Mouse (Mus musculus) cerebellum, adult 11-12 months (tissue): ENCODE data around the gene Lrrc73.
A peak's percentile ranks its signal among the peaks of the same experiment; 100 is the strongest.

ENCODE experiments used
- DNase-seq: peaks from one replicate; pipeline ENCODE4 v3.0.0; 2022

Gene Lrrc73

GRCm38 (mm10) chr17:46253452-46254084, at the start of gene Lrrc73:
Gene Lrrc73 (plus strand): TSS chr17:46253531.
- DNase-seq: peak; percentile 89

- DNase-seq: no peak
These were observed 46.7 kb upstream of the Lrrc73 start for GRCm38 (mm10) chr17:46206676-46207075.

- no peak for DNase-seq
These were observed 42.8 kb upstream of the Lrrc73 start for GRCm38 (mm10) chr17:46210550-46210949.

- no peak for DNase-seq
These were observed 31.7 kb upstream of the Lrrc73 start for GRCm38 (mm10) chr17:46221601-46222000.

GRCm38 (mm10) chr17:46227576-46227975, 25.8 kb upstream of the Lrrc73 start:
- no peak for DNase-seq

GRCm38 (mm10) chr17:46236067-46236466, 17.3 kb upstream of the Lrrc73 start:
- DNase-seq: no peak

GRCm38 (mm10) chr17:46237079-46237478, 16.3 kb upstream of the Lrrc73 start:
- DNase-seq: no peak

GRCm38 (mm10) chr17:46237480-46237879, 15.9 kb upstream of the Lrrc73 start:
- DNase-seq: no peak

- no peak for DNase-seq
These were observed 13.7 kb upstream of the Lrrc73 start for GRCm38 (mm10) chr17:46239516-46240114.

GRCm38 (mm10) chr17:46241471-46241870, 11.9 kb upstream of the Lrrc73 start:
- DNase-seq: peak; percentile 7

- peak; percentile 5 for DNase-seq
These were observed 11.1 kb upstream of the Lrrc73 start for GRCm38 (mm10) chr17:46242274-46242673.

GRCm38 (mm10) chr17:46242993-46243392, 10.3 kb upstream of the Lrrc73 start:
- no peak for DNase-seq

GRCm38 (mm10) chr17:46243624-46244023, 9.7 kb upstream of the Lrrc73 start:
- no peak for DNase-seq

- DNase-seq: peak; percentile 29
These were observed 8.8 kb upstream of the Lrrc73 start for GRCm38 (mm10) chr17:46244579-46244978.

- peak; percentile 94 for DNase-seq
These were observed 5.7 kb upstream of the Lrrc73 start, which contains the start of the genes Polr1c and Yipf3 for GRCm38 (mm10) chr17:46247512-46248188. Gene Polr1c (minus strand): TSS chr17:46248054. Gene Yipf3 (plus strand): TSS chr17:46248080.

GRCm38 (mm10) chr17:46248189-46248522, 5.2 kb upstream of the Lrrc73 start:
- no peak for DNase-seq

GRCm38 (mm10) chr17:46251174-46251573, 2.2 kb upstream of the Lrrc73 start:
- DNase-seq: no peak

- no peak for DNase-seq
These were observed 520 bp upstream of the Lrrc73 start for GRCm38 (mm10) chr17:46252571-46253451.

GRCm38 (mm10) chr17:46254106-46254505, 775 bp downstream of the Lrrc73 start:
- DNase-seq: peak; percentile 60

GRCm38 (mm10) chr17:46255147-46255546, 1.8 kb downstream of the Lrrc73 start:
- peak; percentile 38 for DNase-seq

- no peak for DNase-seq
These were observed 5.1 kb downstream of the Lrrc73 start for GRCm38 (mm10) chr17:46258279-46259053.

- DNase-seq: no peak
These were observed 6.3 kb downstream of the Lrrc73 start for GRCm38 (mm10) chr17:46259675-46260074.
